Comparison of ENCODE assay signal across 8 mouse cellular contexts in genomic region chr9:109862397-109863044, GRCm38 (mm10). TPM values are rescaled to one million over a fixed set of nuclear protein-coding genes. Genes with fewer than 3 reads are reported as not detected.
DNase-seq lines count a peak whose midpoint lies in the region; ATAC-seq and TF ChIP-seq lines count a peak whose summit lies in the region.

No protein-coding gene starts in this region.

- no peak overlapping the region for H3K27ac ChIP-seq in hindbrain, embryonic 13.5 days

- H3K4me2 ChIP-seq in hindbrain, embryonic 13.5 days: peak overlapping the region; percentile 41

- WGBS in hindbrain, embryonic 13.5 days: 20% methylated on average over 20 of the region's 20 CpGs

- no peaks in the 10 kb centered on the region for H3K27me3 ChIP-seq in Patski
- H3K27me3 ChIP-seq in hindbrain, embryonic 13.5 days: 0 out of 2 replicates have a peak, but pooled peaks cover 8% of the 10 kb centered on the region

- H3K4me3 ChIP-seq in hindbrain, embryonic 13.5 days: no peak overlapping the region

- in situ Hi-C loops in Patski (cut with MboI; ENCODE audit: low pct_unique_long_range_greater_than_20kb): loop anchor here (10.0 kb wide), 1 partner anchor 168 kb away; no protein-coding TSS in a partner anchor

- no peaks in the 10 kb centered on the region for H3K36me3 ChIP-seq in hindbrain, embryonic 13.5 days

- no peaks in the 10 kb centered on the region for H3K9me3 ChIP-seq in hindbrain, embryonic 13.5 days

- no peak for DNase-seq in Patski (ENCODE audit: low read depth, low spot score)
- DNase-seq in cerebellum, postnatal 14 days: peak; percentile 88 to 94
- peak; percentile 35 to 74 for DNase-seq in frontal cortex, postnatal 14 days (ENCODE audit: low spot score in 2 of 2)
- peak; percentile 75 to 92 for DNase-seq in layer of hippocampus, postnatal 25 days (ENCODE audit: extremely low spot score in 1 of 2, low spot score in 1 of 2)
- DNase-seq in lung, postnatal 4 days: peak; percentile 60 to 80
- DNase-seq in retina, postnatal 7 days (ENCODE audit: low read depth, low spot score): peak; percentile 61
- peak; percentile 66 for DNase-seq in urinary bladder, adult 2 months (ENCODE audit: low spot score)

- peak; percentile 82 for ATAC-seq in Patski
- peak; percentile 59 for ATAC-seq in hindbrain, embryonic 13.5 days (ENCODE audit: low FRiP score)

- TF ChIP-seq CTCF in Patski (IDR thresholded peaks at IDR 0.05): peak; percentile 90

- peak overlapping the region; percentile 8; the same call in 1 of the 2 replicates for H3K9ac ChIP-seq in hindbrain, embryonic 13.5 days

- peaks cover 5% of the 10 kb centered on the region for H3K4me1 ChIP-seq in hindbrain, embryonic 13.5 days (replicated peaks)

- CTCF ChIA-PET in Patski (lab: Charles Lee): interaction anchor here (0.7 to 1.3 kb wide), 5 partner anchors 9 to 38 kb away, joined by 3 read pairs; no protein-coding TSS in a partner anchor

- POLR2A ChIA-PET in Patski (lab: Charles Lee): no interaction called here

RNA-seq across cellular contexts. Expression of gene Cdc25a, which starts 12.9 kb away (rescaled TPM):
- 16.3 TPM for polyA plus RNA-seq in Patski (2021)
- polyA plus RNA-seq in hindbrain, embryonic 13.5 days (2015; fragmentation: Nextera tagmentation; extraction: Ambion mirVana): 18.0 and 18.5 TPM in 2 replicates
- total RNA-seq in layer of hippocampus, postnatal 25 days (2021): 1 to 10 TPM; 4.3 to 5.6 TPM
- polyA plus RNA-seq in urinary bladder, adult 2 months (2012; rRNA removed): 12.6 and 13.1 TPM in 2 replicates

RNA-seq across cellular contexts. Expression of gene Camp, which starts 13.1 kb away (rescaled TPM):
- not detected for polyA plus RNA-seq in Patski (2021)
- polyA plus RNA-seq in hindbrain, embryonic 13.5 days (2015; fragmentation: Nextera tagmentation; extraction: Ambion mirVana): 0.84 and 1.3 TPM in 2 replicates
- not detected for total RNA-seq in layer of hippocampus, postnatal 25 days (2021)
- polyA plus RNA-seq in urinary bladder, adult 2 months (2012; rRNA removed): not detected in 2 replicates

RNA-seq across cellular contexts. Expression of gene Nme6, which starts 30.0 kb away (rescaled TPM):
- polyA plus RNA-seq in Patski (2021): 25.0 TPM
- polyA plus RNA-seq in hindbrain, embryonic 13.5 days (2015; fragmentation: Nextera tagmentation; extraction: Ambion mirVana): 65.7 and 69.1 TPM in 2 replicates
- 1 to 10 TPM; 8.7 to 9.1 TPM for total RNA-seq in layer of hippocampus, postnatal 25 days (2021)
- 19.5 and 22.1 TPM in 2 replicates for polyA plus RNA-seq in urinary bladder, adult 2 months (2012; rRNA removed)

RNA-seq across cellular contexts. Expression of gene Spink8, which starts 50.4 kb away (rescaled TPM):
- polyA plus RNA-seq in Patski (2021): not detected
- 1.6 TPM in 1 of 2 replicates, not detected in the other for polyA plus RNA-seq in hindbrain, embryonic 13.5 days (2015; fragmentation: Nextera tagmentation; extraction: Ambion mirVana)
- 10 to 100 TPM; 65.0 to 68.7 TPM for total RNA-seq in layer of hippocampus, postnatal 25 days (2021)
- 0.11 and 0.16 TPM in 2 replicates for polyA plus RNA-seq in urinary bladder, adult 2 months (2012; rRNA removed)
